Mouse (Mus musculus): ENCODE measurements around the gene Klhl13.

- no peak for TF ChIP-seq CTCF (IDR thresholded peaks at IDR 0.05; ENCODE audit: extremely low read depth, insufficient read depth, low read length)
- no peak for TF ChIP-seq POLR2A (IDR thresholded peaks at IDR 0.05; ENCODE audit: extremely low read depth, insufficient read depth, low read length)
Observed at GRCm38 (mm10) chrX:23284530-23285441, 80.1 kb downstream of the Klhl13 start.
